Mouse (Mus musculus): ENCODE data around the gene BC052040.

DNA sequence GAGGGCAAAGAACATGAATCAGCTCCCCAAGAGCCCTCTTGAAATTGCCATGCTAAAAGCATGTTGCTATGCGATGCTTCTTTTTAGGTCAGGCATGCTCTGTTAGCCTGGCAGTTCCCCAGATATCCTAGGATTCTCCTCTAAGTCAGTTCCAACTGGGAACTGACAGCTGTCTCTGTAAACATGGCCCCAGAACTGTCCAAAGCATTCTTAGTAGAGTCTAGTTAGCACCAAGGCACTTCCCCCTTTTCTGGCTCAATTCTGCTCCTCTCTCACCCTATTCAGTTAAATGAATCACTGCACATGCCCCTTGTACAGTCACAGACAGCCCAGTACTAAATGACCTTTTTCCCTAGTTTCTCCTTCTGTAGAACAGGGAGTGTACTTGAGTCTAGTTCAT is 191.2 kb downstream of the BC052040 start:
- TF ChIP-seq EP300 (IDR thresholded peaks at IDR 0.05; ENCODE audit: insufficient read depth, low read depth, low read length) (no peak), POLR2A (IDR thresholded peaks at IDR 0.05; ENCODE audit: insufficient read depth, low read length) (no peak)

Data from ES-Bruce4 (cell line).